Mouse (Mus musculus): ENCODE measurements at regions not wholly inside any gene's neighbourhood (a gene's known extent, or its start where the extent isn't known, plus 50 kb on each side); places are given as distances from the start of the nearest gene placed in this dataset.

GRCm38 (mm10) chr10:21528396-21528795, 64.5 kb upstream of the 1700020N01Rik start:
- no peak for TF ChIP-seq CTCF (IDR thresholded peaks at IDR 0.05; ENCODE audit: extremely low read depth, insufficient read depth, low read length)
- no peak for TF ChIP-seq POLR2A (IDR thresholded peaks at IDR 0.05; ENCODE audit: extremely low read depth, insufficient read depth, low read length)
